Mouse (Mus musculus): Measurements from ENCODE around the gene Nrxn2.

Gene Nrxn2

DNA sequence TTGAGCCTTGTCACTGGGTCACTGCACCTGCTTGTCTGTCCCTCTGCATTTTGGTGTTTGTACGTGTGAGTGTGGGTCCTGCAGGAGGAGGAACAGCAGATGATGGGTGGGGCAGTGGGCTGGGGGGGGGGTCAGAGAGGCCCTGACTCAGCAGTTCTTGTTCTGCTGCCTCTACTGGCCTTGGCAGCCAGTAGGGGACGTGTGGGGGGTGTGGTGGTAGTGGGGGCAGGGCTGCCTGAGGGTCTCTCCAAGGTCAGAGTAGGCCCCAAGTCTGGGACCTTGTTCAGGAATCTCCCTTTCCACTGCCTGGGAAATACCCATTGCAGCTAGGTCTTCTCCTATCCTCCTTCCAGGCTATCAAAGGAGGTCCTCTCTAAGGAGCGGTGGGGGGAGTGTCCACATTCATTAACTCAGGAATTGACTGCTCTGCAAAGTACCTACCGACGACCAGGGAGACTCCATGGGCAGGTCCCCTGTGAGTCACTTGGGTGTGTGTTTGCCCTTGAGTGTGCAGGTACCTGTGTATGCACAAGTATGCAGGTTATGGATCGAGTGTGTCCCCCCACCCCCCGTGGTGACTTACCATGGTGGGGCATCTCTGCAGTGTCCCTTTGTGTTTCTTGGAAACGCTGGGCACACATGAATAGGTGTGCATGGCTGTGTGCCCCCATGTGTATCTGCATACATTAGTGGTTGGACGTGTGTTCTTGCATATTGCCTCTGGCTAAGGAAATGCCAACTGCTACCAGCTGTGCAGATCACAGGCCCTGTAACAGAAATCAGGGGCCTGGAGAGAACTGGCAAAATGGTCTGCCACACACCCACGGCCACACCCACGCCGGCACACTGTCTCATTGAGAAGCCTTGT lies 1.4 kb upstream of the Nrxn2 start:
- no peak for DNase-seq

- DNase-seq, result no peak
These were observed 607 bp downstream of the Nrxn2 start for GRCm38 (mm10) chr19:6418984-6419692.

GRCm38 (mm10) chr19:6419805-6420310 lies 1.3 kb downstream of the Nrxn2 start:
- no peak for DNase-seq

- no peak for DNase-seq
These were observed 2.1 kb downstream of the Nrxn2 start for GRCm38 (mm10) chr19:6420481-6421210.

- DNase-seq, result no peak
These were observed 2.7 kb downstream of the Nrxn2 start for GRCm38 (mm10) chr19:6421211-6421590.

DNA sequence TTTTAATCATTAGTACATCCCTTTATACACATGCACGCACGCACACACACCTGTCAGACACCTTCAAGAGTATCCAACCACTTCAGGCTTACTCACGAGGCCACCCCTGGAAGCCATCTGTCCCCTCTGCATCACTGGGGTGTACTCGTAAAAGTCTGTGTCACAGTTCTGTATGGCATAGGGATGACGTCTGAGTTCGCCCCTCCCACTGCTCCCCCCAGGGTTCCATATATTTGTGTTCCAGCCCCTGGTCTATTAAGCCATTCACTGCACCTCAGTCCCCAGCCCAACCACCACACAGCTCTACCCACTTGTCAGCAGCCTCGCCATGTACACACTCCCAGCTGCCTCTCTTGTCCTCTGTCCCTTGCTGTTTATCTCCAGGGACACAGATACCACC lies 3.5 kb downstream of the Nrxn2 start:
- DNase-seq, result no peak

DNA sequence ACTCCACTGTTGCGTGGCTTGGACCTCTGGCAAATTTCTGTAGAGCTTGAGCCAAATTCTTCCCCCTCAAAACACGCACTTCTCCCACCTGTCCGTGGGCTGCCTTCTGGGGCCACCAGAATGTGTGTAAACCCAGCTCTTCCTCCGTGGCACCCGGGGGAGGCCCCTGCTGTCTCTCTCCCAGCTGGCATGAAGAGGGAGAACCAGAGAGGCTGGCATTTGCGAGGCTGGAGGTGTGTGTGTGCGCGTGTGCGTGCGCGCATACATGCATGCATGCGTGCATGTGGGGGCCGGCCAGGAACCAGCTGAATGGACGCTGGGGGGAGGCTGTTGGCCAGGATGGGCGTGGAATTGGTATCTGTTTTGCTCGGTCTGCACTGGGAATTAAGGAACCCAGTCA lies 4.7 kb downstream of the Nrxn2 start:
- DNase-seq, result no peak

GRCm38 (mm10) chr19:6424137-6424881 lies 5.8 kb downstream of the Nrxn2 start:
- DNase-seq, result no peak

DNA sequence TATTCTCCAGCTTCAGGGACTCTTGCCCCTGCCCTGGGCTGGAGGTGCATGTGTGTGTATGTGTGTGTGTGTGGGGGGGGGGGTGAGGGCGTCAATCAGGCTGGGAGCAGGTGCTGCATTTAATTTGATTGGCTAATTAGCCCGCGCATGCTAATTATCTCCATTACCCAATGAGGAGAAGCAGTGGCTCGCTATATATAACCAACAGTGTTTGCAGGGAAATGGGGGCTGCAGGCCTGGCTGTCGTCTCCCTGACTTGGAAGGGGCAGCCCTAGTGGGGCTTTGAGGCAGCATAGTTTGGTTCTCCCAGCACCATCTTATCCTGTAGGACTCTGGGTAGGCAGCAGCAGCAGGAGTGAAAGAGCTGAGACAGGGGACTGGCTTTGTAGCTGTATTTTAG lies 7.1 kb downstream of the Nrxn2 start:
- no peak for DNase-seq

- DNase-seq, result no peak
These were observed 8.4 kb downstream of the Nrxn2 start for GRCm38 (mm10) chr19:6426703-6427500.

GRCm38 (mm10) chr19:6427653-6428434 lies 9.3 kb downstream of the Nrxn2 start:
- DNase-seq, result no peak

GRCm38 (mm10) chr19:6428501-6429200 lies 10.1 kb downstream of the Nrxn2 start:
- peak; percentile 44 to 49 for DNase-seq

DNA sequence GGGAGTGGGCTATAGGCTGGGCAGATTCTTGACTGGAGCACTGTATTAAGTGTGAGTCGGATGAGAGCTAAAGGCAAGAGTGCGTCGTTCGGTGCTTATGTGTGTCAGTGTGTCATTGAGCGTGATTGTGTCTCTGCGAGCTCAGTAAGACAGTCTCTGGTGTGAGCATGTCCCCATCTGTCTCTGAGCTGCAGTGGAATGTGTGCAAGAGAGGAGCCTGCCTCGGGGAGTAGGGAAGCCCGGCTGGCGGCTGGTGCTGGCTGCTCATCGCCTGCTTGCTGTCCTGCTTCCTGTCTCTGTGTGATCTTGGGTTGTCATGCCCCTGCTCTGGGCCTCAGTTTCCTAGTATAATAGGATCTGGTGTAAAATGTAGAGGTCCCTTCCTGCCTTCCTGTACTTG lies 24.5 kb downstream of the Nrxn2 start:
- DNase-seq, result no peak

DNA sequence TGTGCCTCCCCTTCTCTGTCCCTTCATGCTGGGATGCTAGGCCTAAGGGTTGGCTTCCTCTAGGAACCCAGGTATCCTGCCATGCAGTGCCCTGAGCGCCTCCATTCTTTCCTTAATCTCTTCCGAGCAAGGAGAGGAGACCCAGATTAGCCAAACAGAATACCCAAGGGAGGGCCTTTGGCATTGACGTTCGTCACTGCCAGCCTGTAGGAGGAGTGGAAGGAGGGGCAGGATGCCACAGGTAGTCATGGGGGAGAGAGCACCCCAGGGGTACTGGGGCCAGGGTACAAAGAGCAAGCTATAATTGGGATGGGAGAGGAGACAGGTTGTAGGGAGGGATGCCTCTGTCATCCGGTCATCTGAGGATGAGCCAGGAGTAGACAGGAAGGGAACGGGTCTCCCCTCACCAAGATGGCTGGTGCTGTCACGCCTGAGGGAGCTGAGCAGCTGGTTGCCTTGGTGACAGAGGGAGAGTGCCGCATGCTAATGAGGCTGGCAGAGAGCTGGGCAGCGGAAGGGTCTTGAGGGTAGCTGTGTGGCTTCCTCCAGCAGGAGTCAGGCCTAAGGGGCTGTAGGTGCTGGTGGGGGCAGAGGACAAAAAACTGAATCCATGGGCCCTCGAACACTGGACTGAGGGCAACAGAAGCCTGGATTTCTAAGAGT lies 27.4 kb downstream of the Nrxn2 start:
- DNase-seq, result no peak

DNA sequence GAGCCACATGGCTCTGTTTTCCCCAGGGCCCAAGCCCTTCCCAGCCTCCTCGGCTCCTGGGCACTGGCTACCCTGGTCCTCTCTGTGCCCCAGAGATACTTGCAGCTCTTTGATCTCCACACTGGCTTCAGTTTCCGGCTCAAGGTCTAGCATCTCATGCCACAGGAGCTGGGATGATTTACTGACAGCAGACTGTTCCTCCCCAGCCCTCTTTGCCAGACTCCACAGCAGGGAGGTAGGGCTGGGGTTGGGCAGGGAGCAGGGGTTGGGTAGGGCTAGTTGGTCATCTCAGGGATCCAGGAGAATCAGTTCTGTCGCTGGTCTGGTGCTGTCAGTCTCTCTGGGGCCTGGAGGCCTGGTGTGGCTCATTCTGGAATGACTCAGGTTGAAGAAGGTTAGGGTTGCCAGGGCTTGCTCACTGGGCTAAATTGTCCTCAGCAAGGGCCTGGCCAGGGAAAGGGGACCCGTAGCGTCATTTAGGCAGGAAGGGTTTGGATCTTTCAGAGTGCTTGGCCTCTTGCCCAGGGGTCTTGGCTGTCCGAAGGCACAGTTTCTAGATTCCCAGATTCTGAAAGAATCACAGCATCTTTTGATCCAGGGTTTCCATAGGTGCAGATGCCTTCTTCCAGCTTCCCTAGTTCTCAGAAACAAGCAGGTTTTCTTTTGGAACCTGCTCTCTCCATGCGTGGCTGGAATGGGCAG lies 28.4 kb downstream of the Nrxn2 start:
- DNase-seq, result no peak

DNA sequence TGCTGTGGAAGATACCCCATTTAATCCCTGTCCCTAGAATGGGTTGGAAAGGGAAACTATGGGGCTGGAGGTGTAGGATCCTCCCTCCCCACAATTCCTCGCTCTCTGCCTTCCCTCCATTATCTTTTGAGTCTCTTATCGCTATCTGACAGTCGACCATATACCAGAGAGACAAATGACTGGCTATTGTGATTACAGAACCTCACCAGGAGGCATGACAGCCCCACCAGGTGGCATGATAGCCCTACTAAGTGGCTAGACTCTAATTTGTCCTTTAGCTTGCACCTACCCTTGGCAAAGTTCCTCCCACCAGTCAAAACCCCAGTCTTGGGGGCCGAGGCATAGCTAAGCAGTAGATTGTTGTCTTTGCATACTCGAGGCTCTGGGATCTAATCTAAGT lies 30.2 kb downstream of the Nrxn2 start:
- no peak for DNase-seq

DNA sequence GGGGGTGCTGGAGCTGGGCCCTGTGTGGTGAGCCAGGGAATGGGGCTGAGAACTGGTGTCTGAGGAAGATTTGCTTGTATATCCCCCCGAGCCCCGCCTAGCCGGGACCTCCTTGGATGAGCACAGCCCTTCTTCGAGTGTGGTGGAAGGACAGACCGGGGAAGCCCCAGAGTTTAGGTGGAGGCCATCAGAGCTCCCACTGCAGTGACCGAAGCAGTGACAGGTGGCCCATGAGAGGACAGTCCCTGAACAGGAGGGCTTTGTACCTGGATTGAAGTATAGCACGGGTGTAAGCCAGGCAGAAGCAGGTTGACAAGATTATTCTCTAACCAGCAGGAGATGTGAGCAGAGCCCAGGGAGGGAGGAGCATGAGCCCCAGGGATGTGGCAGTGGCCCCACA lies 31.3 kb downstream of the Nrxn2 start:
- no peak for DNase-seq

GRCm38 (mm10) chr19:6452030-6452494 lies 33.5 kb downstream of the Nrxn2 start:
- DNase-seq, result peak; percentile 40 to 54
